Mouse (Mus musculus): ENCODE measurements around the gene Ube2e2. TPM values are rescaled to one million over a fixed set of nuclear protein-coding genes. Genes with fewer than 3 reads are reported as not detected.

Ube2e2 gene
- 6.6 and 7.8 TPM in 2 replicates for total RNA-seq (2014; fragmentation: Nextera tagmentation)
- 2.5 and 8.2 TPM in 2 replicates for total RNA-seq (2017)

GRCm38 (mm10) chr14:18893947-18894445, at the start of gene Ube2e2:
Gene Ube2e2, minus strand, starts transcription at chr14:18894267.
- ATAC-seq (replicated peaks; ENCODE audit: poor library complexity, severe bottlenecking): peak; percentile 28

GRCm38 (mm10) chr14:18940068-18940467, 46.0 kb upstream of the Ube2e2 start:
- ATAC-seq (replicated peaks; ENCODE audit: poor library complexity, severe bottlenecking): peak; percentile 97

GRCm38 (mm10) chr14:18903553-18903952, 9.5 kb upstream of the Ube2e2 start:
- peak; percentile 63 for ATAC-seq (replicated peaks; ENCODE audit: poor library complexity, severe bottlenecking)

GRCm38 (mm10) chr14:18893121-18893946, 733 bp downstream of the Ube2e2 start:
- peak; percentile 76 for ATAC-seq (replicated peaks; ENCODE audit: poor library complexity, severe bottlenecking)

GRCm38 (mm10) chr14:18889571-18889970, 4.5 kb downstream of the Ube2e2 start:
- ATAC-seq (replicated peaks; ENCODE audit: poor library complexity, severe bottlenecking): no peak

GRCm38 (mm10) chr14:18882493-18882892, 11.6 kb downstream of the Ube2e2 start:
- ATAC-seq (replicated peaks; ENCODE audit: poor library complexity, severe bottlenecking): no peak

GRCm38 (mm10) chr14:18870716-18871115, 23.4 kb downstream of the Ube2e2 start:
- ATAC-seq (replicated peaks; ENCODE audit: poor library complexity, severe bottlenecking): no peak

- ATAC-seq (replicated peaks; ENCODE audit: poor library complexity, severe bottlenecking): no peak
Observed at GRCm38 (mm10) chr14:18828661-18829060, 65.4 kb downstream of the Ube2e2 start.

GRCm38 (mm10) chr14:18826753-18827152, 67.3 kb downstream of the Ube2e2 start:
- no peak for ATAC-seq (replicated peaks; ENCODE audit: poor library complexity, severe bottlenecking)

- ATAC-seq (replicated peaks; ENCODE audit: poor library complexity, severe bottlenecking): no peak
Observed at GRCm38 (mm10) chr14:18820713-18821112, 73.4 kb downstream of the Ube2e2 start.

- ATAC-seq (replicated peaks; ENCODE audit: poor library complexity, severe bottlenecking): no peak
Observed at GRCm38 (mm10) chr14:18796857-18797256, 97.2 kb downstream of the Ube2e2 start.

- no peak for ATAC-seq (replicated peaks; ENCODE audit: poor library complexity, severe bottlenecking)
Observed at GRCm38 (mm10) chr14:18795787-18796186, 98.3 kb downstream of the Ube2e2 start.

- ATAC-seq (replicated peaks; ENCODE audit: poor library complexity, severe bottlenecking): no peak
Observed at GRCm38 (mm10) chr14:18778993-18779675, 114.9 kb downstream of the Ube2e2 start.

GRCm38 (mm10) chr14:18778241-18778640, 115.8 kb downstream of the Ube2e2 start:
- ATAC-seq (replicated peaks; ENCODE audit: poor library complexity, severe bottlenecking): no peak

- no peak for ATAC-seq (replicated peaks; ENCODE audit: poor library complexity, severe bottlenecking)
Observed at GRCm38 (mm10) chr14:18776132-18776531, 117.9 kb downstream of the Ube2e2 start.

GRCm38 (mm10) chr14:18773724-18774123, 120.3 kb downstream of the Ube2e2 start:
- no peak for ATAC-seq (replicated peaks; ENCODE audit: poor library complexity, severe bottlenecking)

GRCm38 (mm10) chr14:18759601-18760356, 134.3 kb downstream of the Ube2e2 start:
- no peak for ATAC-seq (replicated peaks; ENCODE audit: poor library complexity, severe bottlenecking)

GRCm38 (mm10) chr14:18758595-18759532, 135.2 kb downstream of the Ube2e2 start:
- no peak for ATAC-seq (replicated peaks; ENCODE audit: poor library complexity, severe bottlenecking)

GRCm38 (mm10) chr14:18758003-18758402, 136.1 kb downstream of the Ube2e2 start:
- no peak for ATAC-seq (replicated peaks; ENCODE audit: poor library complexity, severe bottlenecking)

Data from granulocyte monocyte progenitor cell, adult 5-6 weeks (primary cell).